Mouse (Mus musculus) liver, postnatal 0 days (tissue): Measurements from ENCODE around the gene Atp1a3.

Experiments
- CTCF ChIP-seq: sonication (generic); IDR thresholded peaks from 2 replicates; pipeline ENCODE4 v1.5.1; 2016; ENCODE audit warnings: antibody characterized with exemption, low read depth
- EP300 ChIP-seq: IDR thresholded peaks from 2 replicates; pipeline ENCODE4 v1.6.1; 2016; ENCODE audit warnings: antibody characterized with exemption, low read depth, mild to moderate bottlenecking

DNA sequence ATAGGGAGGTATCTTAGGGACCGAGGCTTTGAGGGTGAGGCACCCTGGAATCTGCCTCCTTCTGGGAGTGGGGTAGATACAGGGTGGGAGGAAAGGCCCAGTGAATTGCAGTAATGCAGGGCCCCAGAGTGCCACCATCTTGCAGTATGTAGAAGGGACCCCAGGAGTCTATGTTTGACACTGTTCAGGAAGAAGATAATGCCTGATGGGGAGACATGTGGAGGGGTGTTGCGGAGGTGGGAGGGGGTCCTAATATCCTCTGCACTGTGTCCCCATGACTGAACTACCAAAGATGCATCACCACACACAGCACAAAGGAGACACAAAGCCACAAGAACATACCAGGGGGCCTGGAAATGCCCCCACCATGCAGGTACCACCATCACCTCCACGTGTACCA lies 413 bp upstream of the Atp1a3 start:
- TF ChIP-seq CTCF (no peak), EP300 (no peak)
